Mouse (Mus musculus): ENCODE results near the gene Klk12. TPM values are rescaled to one million over a fixed set of nuclear protein-coding genes. Genes with fewer than 3 reads are reported as not detected.

Klk12 gene
- polyA plus RNA-seq, 1 experiment from 2014 or later, result not detected

- no peak for TF ChIP-seq CTCF (IDR thresholded peaks at IDR 0.05; ENCODE audit: low read depth)
- Histone ChIP-seq H3K4me3 (replicated peaks; ENCODE audit: low read depth, low read length) (no peak overlapping the region), H3K4me1 (replicated peaks; ENCODE audit: insufficient read depth, low read length) (0 out of 2 replicates have a peak, but pooled peaks cover 2% of the 10 kb centered on the region), H3K27ac (no peak overlapping the region), H3K9ac (ENCODE audit: low read depth, low read length) (no peak overlapping the region), H3K36me3 (ENCODE audit: insufficient read depth, low read length) (no peaks in the 10 kb centered on the region), H3K4me2 (ENCODE audit: low read length) (no peak overlapping the region), H3K9me3 (replicated peaks; ENCODE audit: low read length) (no peaks in the 10 kb centered on the region), H3K27me3 (ENCODE audit: insufficient read depth, low read length) (no peaks in the 10 kb centered on the region)
- ATAC-seq (replicated peaks; ENCODE audit: low FRiP score, low read depth) (no peak), DNase-seq (ENCODE audit: low spot score) (no peak)
- 87% methylated on average over 10 of the region's 10 CpGs for WGBS
Observed at GRCm38 (mm10) chr7:43778176-43778970, 9.7 kb downstream of the Klk12 start.

- Histone ChIP-seq H3K4me2 (ENCODE audit: low read length) (no peak overlapping the region), H3K36me3 (ENCODE audit: insufficient read depth, low read length) (no peaks in the 10 kb centered on the region), H3K9ac (ENCODE audit: low read depth, low read length) (no peak overlapping the region), H3K27me3 (ENCODE audit: insufficient read depth, low read length) (no peaks in the 10 kb centered on the region), H3K9me3 (replicated peaks; ENCODE audit: low read length) (no peaks in the 10 kb centered on the region), H3K4me1 (replicated peaks; ENCODE audit: insufficient read depth, low read length) (0 out of 2 replicates have a peak, but pooled peaks cover 2% of the 10 kb centered on the region), H3K4me3 (replicated peaks; ENCODE audit: low read depth, low read length) (no peak overlapping the region), H3K27ac (no peak overlapping the region)
- no peak for TF ChIP-seq CTCF (IDR thresholded peaks at IDR 0.05; ENCODE audit: low read depth)
- ATAC-seq (replicated peaks; ENCODE audit: low FRiP score, low read depth), result no peak
- 56% methylated on average over 6 of the region's 6 CpGs for WGBS
- DNase-seq (ENCODE audit: low spot score), result no peak
Observed at GRCm38 (mm10) chr7:43780241-43780640, 11.5 kb downstream of the Klk12 start.

GRCm38 (mm10) chr7:43780746-43781145 lies 12.0 kb downstream of the Klk12 start, which contains the start of gene Klk10:
Gene Klk10, plus strand, starts transcription at chr7:43781035.
- no peak for TF ChIP-seq CTCF (IDR thresholded peaks at IDR 0.05; ENCODE audit: low read depth)
- 42% methylated on average over 5 of the region's 5 CpGs for WGBS
- H3K4me3 ChIP-seq (replicated peaks; ENCODE audit: low read depth, low read length), result no peak within 1 kb of the TSS
- ATAC-seq (replicated peaks; ENCODE audit: low FRiP score, low read depth) (no peak), DNase-seq (ENCODE audit: low spot score) (no peak)
- H3K36me3 ChIP-seq (ENCODE audit: insufficient read depth, low read length), result no peaks in the 10 kb centered on the region
- no peak within 1 kb of the TSS for H3K9ac ChIP-seq (ENCODE audit: low read depth, low read length)
- no peak within 1 kb of the TSS for H3K27ac ChIP-seq
- H3K9me3 ChIP-seq (replicated peaks; ENCODE audit: low read length), result no peaks in the 10 kb centered on the region
- H3K27me3 ChIP-seq (ENCODE audit: insufficient read depth, low read length), result no peaks in the 10 kb centered on the region
- H3K4me2 ChIP-seq (ENCODE audit: low read length), result no peak within 1 kb of the TSS
- H3K4me1 ChIP-seq (replicated peaks; ENCODE audit: insufficient read depth, low read length), result 0 out of 2 replicates have a peak, but pooled peaks cover 2% of the 10 kb centered on the region

- H3K27ac ChIP-seq, result no peak overlapping the region
- no peak for ATAC-seq (replicated peaks; ENCODE audit: low FRiP score, low read depth)
- no peak for DNase-seq (ENCODE audit: low spot score)
- H3K9me3 ChIP-seq (replicated peaks; ENCODE audit: low read length), result no peaks in the 10 kb centered on the region
- H3K4me2 ChIP-seq (ENCODE audit: low read length), result no peak overlapping the region
- H3K36me3 ChIP-seq (ENCODE audit: insufficient read depth, low read length), result no peaks in the 10 kb centered on the region
- H3K4me3 ChIP-seq (replicated peaks; ENCODE audit: low read depth, low read length), result no peak overlapping the region
- WGBS, result 91% methylated on average over 11 of the region's 11 CpGs
- TF ChIP-seq CTCF (IDR thresholded peaks at IDR 0.05; ENCODE audit: low read depth), result no peak
- H3K9ac ChIP-seq (ENCODE audit: low read depth, low read length), result no peak overlapping the region
- 0 out of 2 replicates have a peak, but pooled peaks cover 2% of the 10 kb centered on the region for H3K4me1 ChIP-seq (replicated peaks; ENCODE audit: insufficient read depth, low read length)
- no peaks in the 10 kb centered on the region for H3K27me3 ChIP-seq (ENCODE audit: insufficient read depth, low read length)
Observed at GRCm38 (mm10) chr7:43781541-43781940, 12.8 kb downstream of the Klk12 start.

GRCm38 (mm10) chr7:43782275-43783265 lies 13.9 kb downstream of the Klk12 start:
- peak; percentile 88 for TF ChIP-seq CTCF (IDR thresholded peaks at IDR 0.05; ENCODE audit: low read depth)
- Histone ChIP-seq H3K4me3 (replicated peaks; ENCODE audit: low read depth, low read length) (no peak overlapping the region), H3K4me2 (ENCODE audit: low read length) (peak overlapping the region; percentile 48), H3K4me1 (replicated peaks; ENCODE audit: insufficient read depth, low read length) (0 out of 2 replicates have a peak, but pooled peaks cover 2% of the 10 kb centered on the region), H3K9ac (ENCODE audit: low read depth, low read length) (no peak overlapping the region), H3K9me3 (replicated peaks; ENCODE audit: low read length) (no peaks in the 10 kb centered on the region), H3K27ac (no peak overlapping the region), H3K36me3 (ENCODE audit: insufficient read depth, low read length) (no peaks in the 10 kb centered on the region), H3K27me3 (ENCODE audit: insufficient read depth, low read length) (no peaks in the 10 kb centered on the region)
- peak; percentile 90 for DNase-seq (ENCODE audit: low spot score)
- ATAC-seq (replicated peaks; ENCODE audit: low FRiP score, low read depth), result peak; percentile 86
- WGBS, result 6% methylated on average over 36 of the region's 36 CpGs

- ATAC-seq (replicated peaks; ENCODE audit: low FRiP score, low read depth), result no peak
- 79% methylated on average over 1 of the region's 1 CpGs for WGBS
- DNase-seq (ENCODE audit: low spot score), result peak; percentile 14
- Histone ChIP-seq H3K4me1 (replicated peaks; ENCODE audit: insufficient read depth, low read length) (0 out of 2 replicates have a peak, but pooled peaks cover 2% of the 10 kb centered on the region), H3K27ac (no peak overlapping the region), H3K4me2 (ENCODE audit: low read length) (no peak overlapping the region), H3K4me3 (replicated peaks; ENCODE audit: low read depth, low read length) (no peak overlapping the region), H3K9me3 (replicated peaks; ENCODE audit: low read length) (no peaks in the 10 kb centered on the region), H3K27me3 (ENCODE audit: insufficient read depth, low read length) (no peaks in the 10 kb centered on the region), H3K9ac (ENCODE audit: low read depth, low read length) (no peak overlapping the region), H3K36me3 (ENCODE audit: insufficient read depth, low read length) (no peaks in the 10 kb centered on the region)
- peak; percentile 44 for TF ChIP-seq CTCF (IDR thresholded peaks at IDR 0.05; ENCODE audit: low read depth)
Observed at GRCm38 (mm10) chr7:43785286-43785685, 16.6 kb downstream of the Klk12 start.
